In genomic region chr2:152925189-152925872, GRCm38 (mm10) we compare ENCODE assay signal across 9 mouse cellular contexts. TPM values are rescaled to one million over a fixed set of nuclear protein-coding genes. Genes with fewer than 3 reads are reported as not detected.
DNase-seq lines count a peak whose midpoint lies in the region; ATAC-seq and TF ChIP-seq lines count a peak whose summit lies in the region.
"Had no signal": no experiment of that assay in that cellular context is flagged by ENCODE, and none has a peak within 500 bp of the region (broad histone marks: within the 10 kb centered on the region; RNA-seq: fewer than 3 reads in every experiment).

No protein-coding gene starts in this region.

- no peaks in the 10 kb centered on the region for H3K36me3 ChIP-seq in heart, adult 2 months (ENCODE audit: control insufficient read depth, insufficient read depth, low read length)
- H3K36me3 ChIP-seq in kidney, embryonic 15.5 days: no peaks in the 10 kb centered on the region
- H3K36me3 ChIP-seq in midbrain, embryonic 16.5 days (ENCODE audit: control insufficient read depth, insufficient read depth, low read length): no peaks in the 10 kb centered on the region

- TF ChIP-seq EP300 in heart, adult 2 months (IDR thresholded peaks at IDR 0.05; ENCODE audit: insufficient read depth, low read depth, low read length): peak; percentile 83; the same call in 1 of the 2 replicates

- WGBS in bone marrow, adult 2 months: 44% methylated on average over 11 of the region's 11 CpGs
- 29% methylated on average over 11 of the region's 11 CpGs for WGBS in heart, adult 2 months
- 38% methylated on average over 11 of the region's 11 CpGs for WGBS in kidney, embryonic 15.5 days
- 75% methylated on average over 11 of the region's 11 CpGs for WGBS in midbrain, embryonic 16.5 days

- TF ChIP-seq POLR2A in bone marrow, adult 2 months (IDR thresholded peaks at IDR 0.05; ENCODE audit: borderline replicate concordance, control insufficient read depth, low read depth, low read length): no peak
- 0 out of 2 replicates have a peak, but pooled peaks have one; percentile 29 for TF ChIP-seq POLR2A in heart, adult 2 months (IDR thresholded peaks at IDR 0.05; ENCODE audit: insufficient read depth, low read depth, low read length)

- no peak for TF ChIP-seq CTCF in bone marrow, adult 2 months (IDR thresholded peaks at IDR 0.05; ENCODE audit: control insufficient read depth, insufficient read depth, low read length)
- no peak for TF ChIP-seq CTCF in heart, adult 2 months (IDR thresholded peaks at IDR 0.05)

- H3K27ac ChIP-seq in bone marrow, adult 2 months (ENCODE audit: control insufficient read depth, insufficient read depth, low read depth, low read length, poor library complexity): peak overlapping the region; percentile 47
- peak overlapping the region; percentile 74 for H3K27ac ChIP-seq in heart, adult 2 months
- H3K27ac ChIP-seq in kidney, embryonic 15.5 days: peak overlapping the region; percentile 85
- no peak overlapping the region for H3K27ac ChIP-seq in midbrain, embryonic 16.5 days (ENCODE audit: low read length)

- peak; percentile 71 for ATAC-seq in kidney, embryonic 15.5 days (replicated peaks; ENCODE audit: low FRiP score)
- ATAC-seq in midbrain, embryonic 16.5 days: no peak
- ATAC-seq: Patski had no signal

- H3K27me3 ChIP-seq in heart, adult 2 months (ENCODE audit: control insufficient read depth, insufficient read depth, low read length): no peaks in the 10 kb centered on the region
- no peaks in the 10 kb centered on the region for H3K27me3 ChIP-seq in kidney, embryonic 15.5 days
- no peaks in the 10 kb centered on the region for H3K27me3 ChIP-seq in midbrain, embryonic 16.5 days (ENCODE audit: control insufficient read depth, insufficient read depth, low read depth, low read length)
- H3K27me3 ChIP-seq: Patski had no signal

- DNase-seq in 3134 (ENCODE audit: extremely low read depth, insufficient read length, low spot score): peak; percentile 98
- DNase-seq in heart, adult 2 months: peak; percentile 81 to 88
- DNase-seq in lung, postnatal 25 days (ENCODE audit: low spot score): peak; percentile 37
- no peak for DNase-seq in cerebellum, postnatal 10 days
- DNase-seq in thymus, postnatal 14 days: no peak

- H3K9ac ChIP-seq in heart, adult 2 months (ENCODE audit: low read depth, low read length): peak overlapping the region; percentile 10; the same call in 1 of the 2 replicates
- H3K9ac ChIP-seq in kidney, embryonic 15.5 days: 0 out of 2 replicates have a peak overlapping the region, but pooled peaks have one; percentile 7
- H3K9ac ChIP-seq in midbrain, embryonic 16.5 days (ENCODE audit: low read depth, low read length): no peak overlapping the region

- no peaks in the 10 kb centered on the region for H3K9me3 ChIP-seq in kidney, embryonic 15.5 days (replicated peaks)
- no peaks in the 10 kb centered on the region for H3K9me3 ChIP-seq in midbrain, embryonic 16.5 days (replicated peaks; ENCODE audit: control insufficient read depth, low read length, poor library complexity, severe bottlenecking)

- intact Hi-C loops in heart, adult 2 months (cut with DNase I): no loop called here

- no peak overlapping the region for H3K4me2 ChIP-seq in kidney, embryonic 15.5 days
- H3K4me2 ChIP-seq in midbrain, embryonic 16.5 days (ENCODE audit: low read length): no peak overlapping the region

- peaks cover 6% of the 10 kb centered on the region for H3K4me1 ChIP-seq in bone marrow, adult 2 months (ENCODE audit: control insufficient read depth, insufficient read depth, low read length)
- peaks cover 28% of the 10 kb centered on the region for H3K4me1 ChIP-seq in heart, adult 2 months (ENCODE audit: control insufficient read depth, insufficient read depth, low read length)
- H3K4me1 ChIP-seq in kidney, embryonic 15.5 days: peaks cover 72% of the 10 kb centered on the region
- H3K4me1 ChIP-seq in midbrain, embryonic 16.5 days (ENCODE audit: control insufficient read depth, insufficient read depth, low read length): no peaks in the 10 kb centered on the region

- no peaks in the 10 kb centered on the region for H3K79me2 ChIP-seq in heart, adult 2 months (replicated peaks; ENCODE audit: control insufficient read depth, insufficient read depth, low read length)

- H3K4me3 ChIP-seq in bone marrow, adult 2 months (replicated peaks; ENCODE audit: control insufficient read depth, low read depth, low read length): no peak overlapping the region
- no peak overlapping the region for H3K4me3 ChIP-seq in heart, adult 2 months
- H3K4me3 ChIP-seq in kidney, embryonic 15.5 days (replicated peaks): no peak overlapping the region
- no peak overlapping the region for H3K4me3 ChIP-seq in midbrain, embryonic 16.5 days (ENCODE audit: low read depth, low read length)

RNA-seq across cellular contexts. Expression of gene Foxs1, which starts 7.7 kb away (rescaled TPM):
- polyA plus RNA-seq in bone marrow, adult 2 months (2011; ENCODE audit: insufficient read depth, insufficient read length, low replicate concordance, missing spikeins): not detected in 2 replicates
- 1 to 10 TPM; 1.7 to 3.5 TPM for total RNA-seq in heart, adult 2 months (2021)
- polyA plus RNA-seq in heart, adult 2 months (2012; rRNA removed): 9.0 and 10.5 TPM in 2 replicates
- 5.1 and 6.9 TPM in 2 replicates for polyA plus RNA-seq in kidney, embryonic 15.5 days (2015; fragmentation: Nextera tagmentation; extraction: Ambion mirVana)
- 4.0 and 4.3 TPM in 2 replicates for polyA plus RNA-seq in midbrain, embryonic 16.5 days (2015; fragmentation: Nextera tagmentation; extraction: Ambion mirVana)

RNA-seq across cellular contexts. Expression of gene Mylk2, which starts 14.2 kb away (rescaled TPM):
- 1.0 TPM in 1 of 2 replicates, not detected in the other for polyA plus RNA-seq in bone marrow, adult 2 months (2011; ENCODE audit: insufficient read depth, insufficient read length, low replicate concordance, missing spikeins)
- under 1 TPM; 0.08 to 0.09 TPM for total RNA-seq in heart, adult 2 months (2021)
- 0.18 and 0.29 TPM in 2 replicates for polyA plus RNA-seq in heart, adult 2 months (2012; rRNA removed)
- 0.43 and 0.77 TPM in 2 replicates for polyA plus RNA-seq in kidney, embryonic 15.5 days (2015; fragmentation: Nextera tagmentation; extraction: Ambion mirVana)
- 0.14 TPM in 1 of 2 replicates, not detected in the other for polyA plus RNA-seq in midbrain, embryonic 16.5 days (2015; fragmentation: Nextera tagmentation; extraction: Ambion mirVana)

RNA-seq across cellular contexts. Expression of gene Dusp15, which starts 26.2 kb away (rescaled TPM):
- not detected in 2 replicates for polyA plus RNA-seq in bone marrow, adult 2 months (2011; ENCODE audit: insufficient read depth, insufficient read length, low replicate concordance, missing spikeins)
- total RNA-seq in heart, adult 2 months (2021): not detected
- 0.25 and 0.26 TPM in 2 replicates for polyA plus RNA-seq in heart, adult 2 months (2012; rRNA removed)
- polyA plus RNA-seq in kidney, embryonic 15.5 days (2015; fragmentation: Nextera tagmentation; extraction: Ambion mirVana): 3.0 and 3.1 TPM in 2 replicates
- polyA plus RNA-seq in midbrain, embryonic 16.5 days (2015; fragmentation: Nextera tagmentation; extraction: Ambion mirVana): 10.6 and 13.7 TPM in 2 replicates

RNA-seq across cellular contexts. Expression of gene Ttll9, which starts 37.0 kb away (rescaled TPM):
- not detected in 2 replicates for polyA plus RNA-seq in bone marrow, adult 2 months (2011; ENCODE audit: insufficient read depth, insufficient read length, low replicate concordance, missing spikeins)
- total RNA-seq in heart, adult 2 months (2021): not detected
- 0.61 TPM in 1 of 2 replicates, not detected in the other for polyA plus RNA-seq in heart, adult 2 months (2012; rRNA removed)
- 1.1 and 1.6 TPM in 2 replicates for polyA plus RNA-seq in kidney, embryonic 15.5 days (2015; fragmentation: Nextera tagmentation; extraction: Ambion mirVana)
- polyA plus RNA-seq in midbrain, embryonic 16.5 days (2015; fragmentation: Nextera tagmentation; extraction: Ambion mirVana): 6.8 and 9.2 TPM in 2 replicates

Comparison
In these comparisons a context has a peak if more than half of its experiments do, and no peak if none do; other contexts are left out.
1. DNase-seq: peak in 3134 (single experiment), heart, adult 2 months (2 of 2) and lung, postnatal 25 days (single experiment); none in cerebellum, postnatal 10 days (0 of 2) and thymus, postnatal 14 days (single experiment).